Mouse (Mus musculus): ENCODE measurements around the gene Trim17. TPM values are rescaled to one million over a fixed set of nuclear protein-coding genes. Genes with fewer than 3 reads are reported as not detected.

Gene Trim17
- polyA plus RNA-seq, 1 experiment from 2014 or later = 0.38 TPM

DNA sequence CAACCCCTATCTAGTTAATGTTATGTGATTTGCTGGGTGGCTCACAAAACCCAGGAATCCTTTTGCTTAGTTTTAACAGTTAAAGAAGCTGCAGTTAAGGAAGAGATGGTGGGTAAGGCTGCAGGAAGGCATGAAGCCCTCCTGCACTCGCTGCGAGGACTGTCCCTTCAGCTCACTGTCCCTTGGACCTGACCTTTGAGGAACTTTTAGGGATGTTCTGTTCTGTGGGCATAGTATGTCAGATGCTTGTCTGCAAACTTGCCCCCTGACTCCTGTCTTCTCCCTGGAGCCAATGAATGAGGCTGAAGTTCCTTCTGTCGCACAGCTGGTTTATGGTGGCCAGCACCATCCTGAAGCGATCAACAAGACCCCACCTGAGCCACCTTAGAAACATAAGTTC lies 34.7 kb downstream of the Trim17 start:
- Histone ChIP-seq H3K4me3 (ENCODE audit: low read depth, low read length) (no peak overlapping the region), H3K36me3 (ENCODE audit: control insufficient read depth, insufficient read depth, low read length) (peaks cover 20% of the 10 kb centered on the region), H3K27me3 (replicated peaks; ENCODE audit: control insufficient read depth, insufficient read depth, low read length) (peaks cover under 1% of the 10 kb centered on the region; the same call in 1 of the 2 replicates), H3K9ac (ENCODE audit: low read depth, low read length) (no peak overlapping the region), H3K4me1 (replicated peaks; ENCODE audit: control insufficient read depth, insufficient read depth, low read length) (peaks cover 13% of the 10 kb centered on the region), H3K27ac (ENCODE audit: low read depth, low read length) (no peak overlapping the region), H3K4me2 (no peak overlapping the region), H3K9me3 (ENCODE audit: control insufficient read depth, low read length) (no peaks in the 10 kb centered on the region)
- no peak for DNase-seq (ENCODE audit: low spot score)
- 95% methylated on average over 4 of the region's 4 CpGs for WGBS
- ATAC-seq (replicated peaks; ENCODE audit: low FRiP score) = no peak

DNA sequence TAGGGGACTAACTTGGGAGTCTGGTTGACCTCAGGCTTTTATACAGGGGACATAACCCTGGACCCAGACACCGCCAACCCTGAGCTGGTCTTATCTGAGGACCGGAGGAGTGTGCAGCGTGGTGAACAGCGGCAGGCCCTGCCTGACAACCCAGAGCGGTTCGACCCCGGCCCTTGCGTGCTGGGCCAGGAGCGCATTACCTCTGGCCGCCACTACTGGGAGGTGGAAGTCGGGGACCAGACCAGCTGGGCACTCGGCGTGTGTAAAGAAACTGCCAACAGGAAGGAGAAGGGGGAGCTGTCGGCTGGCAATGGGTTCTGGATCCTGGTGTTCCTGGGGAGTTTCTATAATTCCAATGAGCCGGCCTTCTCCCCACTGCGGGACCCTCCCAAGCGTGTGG lies 35.7 kb downstream of the Trim17 start:
- H3K27me3 ChIP-seq (replicated peaks; ENCODE audit: control insufficient read depth, insufficient read depth, low read length) = peaks cover 8% of the 10 kb centered on the region; the same call in 1 of the 2 replicates
- no peak overlapping the region for H3K4me2 ChIP-seq
- no peak overlapping the region for H3K9ac ChIP-seq (ENCODE audit: low read depth, low read length)
- H3K4me3 ChIP-seq (ENCODE audit: low read depth, low read length) = no peak overlapping the region
- H3K36me3 ChIP-seq (ENCODE audit: control insufficient read depth, insufficient read depth, low read length) = peaks cover 20% of the 10 kb centered on the region
- H3K9me3 ChIP-seq (ENCODE audit: control insufficient read depth, low read length) = no peaks in the 10 kb centered on the region
- no peak for DNase-seq (ENCODE audit: low spot score)
- 89% methylated on average over 17 of the region's 17 CpGs for WGBS
- ATAC-seq (replicated peaks; ENCODE audit: low FRiP score) = no peak
- peaks cover 19% of the 10 kb centered on the region for H3K4me1 ChIP-seq (replicated peaks; ENCODE audit: control insufficient read depth, insufficient read depth, low read length)
- no peak overlapping the region for H3K27ac ChIP-seq (ENCODE audit: low read depth, low read length)

DNA sequence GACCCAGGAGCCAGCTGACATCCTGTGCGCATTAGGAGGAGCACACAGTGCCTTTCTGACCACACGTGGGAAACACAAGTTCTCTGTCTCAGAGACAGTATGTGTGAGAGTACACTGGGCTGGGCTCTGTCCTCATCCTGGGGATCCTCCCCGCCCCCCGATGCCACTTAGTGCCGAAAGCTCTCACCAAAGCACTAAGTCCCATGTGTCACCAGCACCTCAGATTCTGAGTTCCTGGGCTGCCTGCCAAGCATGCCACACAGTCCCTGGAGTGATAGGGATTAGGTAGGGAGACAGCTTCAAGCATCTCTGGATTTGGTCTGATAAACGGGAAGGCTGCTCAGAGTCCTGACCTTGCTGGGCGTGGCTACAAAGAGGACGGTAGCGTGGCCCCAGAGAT lies 36.3 kb downstream of the Trim17 start:
- Histone ChIP-seq H3K36me3 (ENCODE audit: control insufficient read depth, insufficient read depth, low read length) (peaks cover 18% of the 10 kb centered on the region), H3K27me3 (replicated peaks; ENCODE audit: control insufficient read depth, insufficient read depth, low read length) (peaks cover 13% of the 10 kb centered on the region), H3K27ac (ENCODE audit: low read depth, low read length) (no peak overlapping the region), H3K9ac (ENCODE audit: low read depth, low read length) (no peak overlapping the region), H3K4me1 (replicated peaks; ENCODE audit: control insufficient read depth, insufficient read depth, low read length) (peaks cover 21% of the 10 kb centered on the region), H3K9me3 (ENCODE audit: control insufficient read depth, low read length) (no peaks in the 10 kb centered on the region), H3K4me2 (no peak overlapping the region), H3K4me3 (ENCODE audit: low read depth, low read length) (no peak overlapping the region)
- no peak for DNase-seq (ENCODE audit: low spot score)
- no peak for ATAC-seq (replicated peaks; ENCODE audit: low FRiP score)
- 74% methylated on average over 9 of the region's 9 CpGs for WGBS

DNA sequence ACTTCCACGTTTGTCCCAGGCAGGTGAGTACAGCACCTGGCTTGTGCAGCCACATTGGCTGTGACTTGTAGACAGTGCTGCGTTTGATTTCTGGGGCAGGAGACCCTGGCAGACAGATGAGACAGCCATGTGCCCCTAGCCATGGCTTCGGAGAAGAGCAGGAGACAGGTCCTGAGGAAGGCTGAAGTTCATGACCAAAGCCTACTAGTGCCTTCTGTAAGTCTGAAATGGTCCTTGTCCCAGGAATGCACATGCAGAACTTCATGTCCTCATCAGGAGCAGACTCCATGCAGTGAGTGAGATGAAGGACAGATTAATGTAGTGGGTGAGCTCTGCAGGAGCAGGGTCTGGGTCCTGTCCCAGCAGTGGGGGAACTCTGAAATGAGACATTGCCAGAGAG lies 37.4 kb downstream of the Trim17 start:
- ATAC-seq (replicated peaks; ENCODE audit: low FRiP score) (no peak), DNase-seq (ENCODE audit: low spot score) (no peak)
- Histone ChIP-seq H3K4me1 (replicated peaks; ENCODE audit: control insufficient read depth, insufficient read depth, low read length) (peaks cover 25% of the 10 kb centered on the region), H3K9ac (ENCODE audit: low read depth, low read length) (no peak overlapping the region), H3K27ac (ENCODE audit: low read depth, low read length) (no peak overlapping the region), H3K27me3 (replicated peaks; ENCODE audit: control insufficient read depth, insufficient read depth, low read length) (peaks cover 13% of the 10 kb centered on the region), H3K4me2 (no peak overlapping the region), H3K36me3 (ENCODE audit: control insufficient read depth, insufficient read depth, low read length) (peaks cover 14% of the 10 kb centered on the region), H3K4me3 (ENCODE audit: low read depth, low read length) (no peak overlapping the region), H3K9me3 (ENCODE audit: control insufficient read depth, low read length) (no peaks in the 10 kb centered on the region)
- WGBS = 68% methylated on average over 3 of the region's 3 CpGs

DNA sequence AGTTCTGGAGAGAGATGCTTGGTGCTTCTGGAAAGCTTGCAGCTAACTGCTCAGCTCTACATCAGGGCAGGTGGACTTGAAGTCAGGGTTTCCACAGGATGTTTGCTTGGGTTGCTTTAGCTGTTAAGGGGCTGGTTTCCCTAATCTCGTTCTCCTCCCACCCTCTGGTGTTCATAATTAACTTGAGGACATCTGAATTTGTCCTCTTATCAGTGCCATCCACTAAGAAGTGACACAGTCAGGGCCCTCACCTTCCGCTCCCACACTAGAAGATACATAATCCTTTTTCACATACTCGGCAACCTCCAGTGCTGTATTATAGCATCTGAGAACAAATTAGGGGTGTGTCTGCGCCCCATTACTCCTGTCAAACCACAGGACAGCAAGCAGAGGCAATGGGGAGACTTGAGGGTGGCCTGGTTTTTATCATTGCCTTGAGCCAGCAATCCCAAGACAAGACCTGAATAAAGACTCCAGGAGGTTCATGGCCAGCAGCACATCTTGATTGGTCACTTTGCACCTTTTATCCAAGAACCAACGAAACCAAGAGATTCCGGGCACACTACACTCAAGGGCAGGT lies 38.7 kb downstream of the Trim17 start:
- Histone ChIP-seq H3K4me1 (replicated peaks; ENCODE audit: control insufficient read depth, insufficient read depth, low read length) (peaks cover 25% of the 10 kb centered on the region), H3K36me3 (ENCODE audit: control insufficient read depth, insufficient read depth, low read length) (peaks cover 7% of the 10 kb centered on the region), H3K4me2 (no peak overlapping the region), H3K27ac (ENCODE audit: low read depth, low read length) (no peak overlapping the region), H3K9ac (ENCODE audit: low read depth, low read length) (no peak overlapping the region), H3K4me3 (ENCODE audit: low read depth, low read length) (no peak overlapping the region), H3K9me3 (ENCODE audit: control insufficient read depth, low read length) (no peaks in the 10 kb centered on the region), H3K27me3 (replicated peaks; ENCODE audit: control insufficient read depth, insufficient read depth, low read length) (peaks cover 13% of the 10 kb centered on the region)
- 57% methylated on average over 6 of the region's 6 CpGs for WGBS
- no peak for ATAC-seq (replicated peaks; ENCODE audit: low FRiP score)
- DNase-seq (ENCODE audit: low spot score) = no peak

DNA sequence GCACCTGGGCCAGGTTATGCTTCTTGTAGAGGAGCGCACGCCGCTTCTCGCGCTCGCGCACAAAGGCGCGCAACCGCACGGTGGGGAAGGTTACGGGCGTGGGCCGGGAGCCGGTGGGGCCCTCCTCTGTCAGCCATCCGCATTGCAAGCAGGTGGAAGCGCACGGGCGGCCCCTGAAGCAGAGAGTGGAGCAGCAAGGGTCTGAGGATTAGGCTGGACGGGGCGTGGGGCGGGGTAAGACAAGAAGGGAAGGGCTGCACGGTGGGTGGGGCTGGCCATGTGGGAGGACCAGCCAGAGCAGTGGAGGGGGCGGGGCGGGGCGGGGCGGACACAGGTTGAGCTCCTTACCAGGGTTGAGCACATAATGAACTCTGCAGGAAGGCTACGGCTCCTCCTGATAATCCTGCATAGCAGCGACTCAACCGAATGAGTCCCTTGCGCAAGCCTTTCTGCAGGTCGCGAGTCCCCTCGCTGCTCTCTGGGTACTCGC lies 39.9 kb downstream of the Trim17 start:
- no peak overlapping the region for H3K9ac ChIP-seq (ENCODE audit: low read depth, low read length)
- H3K36me3 ChIP-seq (ENCODE audit: control insufficient read depth, insufficient read depth, low read length) = peaks cover 2% of the 10 kb centered on the region
- no peak overlapping the region for H3K27ac ChIP-seq (ENCODE audit: low read depth, low read length)
- peak overlapping the region; percentile 47 for H3K4me3 ChIP-seq (ENCODE audit: low read depth, low read length)
- peaks cover 25% of the 10 kb centered on the region for H3K4me1 ChIP-seq (replicated peaks; ENCODE audit: control insufficient read depth, insufficient read depth, low read length)
- DNase-seq (ENCODE audit: low spot score) = peak; percentile 68
- no peaks in the 10 kb centered on the region for H3K9me3 ChIP-seq (ENCODE audit: control insufficient read depth, low read length)
- peak; percentile 84 for ATAC-seq (replicated peaks; ENCODE audit: low FRiP score)
- peaks cover 13% of the 10 kb centered on the region for H3K27me3 ChIP-seq (replicated peaks; ENCODE audit: control insufficient read depth, insufficient read depth, low read length)
- 2% methylated on average over 35 of the region's 35 CpGs for WGBS
- peak overlapping the region; percentile 82 for H3K4me2 ChIP-seq

DNA sequence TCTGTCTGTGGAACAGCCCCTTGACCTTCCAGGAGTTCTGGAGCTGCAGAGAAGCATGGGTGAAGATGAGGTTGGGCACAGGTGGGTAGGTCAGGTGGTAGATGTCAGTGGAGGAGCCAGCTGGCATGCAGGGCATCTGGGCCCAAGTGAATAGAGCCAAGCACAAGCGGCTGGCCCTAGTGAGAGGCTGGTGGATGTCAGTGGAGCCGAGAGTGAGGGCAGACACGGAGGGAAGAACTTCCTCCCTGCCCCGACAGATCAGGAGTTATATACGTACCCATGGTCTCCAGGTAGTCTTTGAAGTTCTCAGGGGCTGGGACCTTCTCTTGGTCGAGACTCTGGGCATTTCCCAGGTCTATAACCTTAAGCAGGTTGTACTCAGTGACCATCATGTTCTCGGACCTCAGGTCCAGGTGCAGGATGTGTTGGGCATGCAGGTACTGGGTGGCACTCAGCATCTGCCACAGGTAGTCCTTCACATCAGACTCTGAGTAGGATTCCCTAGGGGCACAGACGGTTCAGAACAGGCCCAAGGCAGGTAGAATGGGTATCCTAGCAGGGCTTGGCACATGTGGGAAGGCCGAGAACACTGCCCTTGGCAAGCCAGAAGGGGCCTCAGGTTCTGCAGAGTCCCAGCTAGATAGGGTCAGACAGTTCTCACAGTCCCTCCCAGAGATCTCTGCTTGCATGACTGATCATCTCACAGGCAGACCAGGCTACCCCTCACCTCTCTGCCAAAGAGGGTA lies 40.7 kb downstream of the Trim17 start:
- ATAC-seq (replicated peaks; ENCODE audit: low FRiP score) (no peak), DNase-seq (ENCODE audit: low spot score) (no peak)
- Histone ChIP-seq H3K9me3 (ENCODE audit: control insufficient read depth, low read length) (no peaks in the 10 kb centered on the region), H3K4me2 (peak overlapping the region; percentile 82), H3K4me1 (replicated peaks; ENCODE audit: control insufficient read depth, insufficient read depth, low read length) (peaks cover 25% of the 10 kb centered on the region), H3K9ac (ENCODE audit: low read depth, low read length) (no peak overlapping the region), H3K27me3 (replicated peaks; ENCODE audit: control insufficient read depth, insufficient read depth, low read length) (peaks cover 13% of the 10 kb centered on the region), H3K36me3 (ENCODE audit: control insufficient read depth, insufficient read depth, low read length) (no peaks in the 10 kb centered on the region), H3K27ac (ENCODE audit: low read depth, low read length) (no peak overlapping the region), H3K4me3 (ENCODE audit: low read depth, low read length) (peak overlapping the region; percentile 47; the same call in 1 of the 2 replicates)
- WGBS = 69% methylated on average over 9 of the region's 9 CpGs

DNA sequence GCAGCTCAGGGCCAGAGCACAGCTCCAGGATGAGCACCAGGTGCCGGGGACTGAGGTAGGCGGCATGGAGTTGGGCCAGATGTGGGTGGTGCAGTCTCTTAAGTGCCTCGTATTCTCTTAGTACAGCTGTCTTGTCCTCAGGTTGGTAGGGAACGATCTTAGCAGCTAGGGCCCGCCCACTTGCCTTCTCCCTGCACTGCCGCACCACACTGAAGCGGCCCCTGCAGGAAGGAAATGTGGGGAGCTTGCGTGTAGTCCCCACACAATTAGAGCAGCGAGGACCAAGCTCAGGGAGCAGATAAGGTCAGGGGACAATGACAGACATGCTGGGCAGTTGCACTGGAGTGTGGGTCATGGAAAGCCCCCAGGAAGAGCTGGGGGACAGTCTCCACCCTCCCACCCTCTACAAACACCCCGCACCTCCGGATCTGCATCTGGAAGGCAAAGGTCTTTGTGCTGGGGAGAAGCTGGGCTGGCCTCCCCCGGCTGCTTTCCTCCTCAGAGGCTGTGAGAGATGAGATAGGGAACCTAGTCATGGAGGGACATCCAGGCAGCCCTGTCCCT lies 41.4 kb downstream of the Trim17 start:
- Histone ChIP-seq H3K4me2 (peak overlapping the region; percentile 28), H3K9me3 (ENCODE audit: control insufficient read depth, low read length) (no peaks in the 10 kb centered on the region), H3K27ac (ENCODE audit: low read depth, low read length) (no peak overlapping the region), H3K4me3 (ENCODE audit: low read depth, low read length) (no peak overlapping the region), H3K27me3 (replicated peaks; ENCODE audit: control insufficient read depth, insufficient read depth, low read length) (peaks cover 13% of the 10 kb centered on the region), H3K4me1 (replicated peaks; ENCODE audit: control insufficient read depth, insufficient read depth, low read length) (peaks cover 22% of the 10 kb centered on the region), H3K36me3 (ENCODE audit: control insufficient read depth, insufficient read depth, low read length) (no peaks in the 10 kb centered on the region), H3K9ac (ENCODE audit: low read depth, low read length) (no peak overlapping the region)
- ATAC-seq (replicated peaks; ENCODE audit: low FRiP score) = no peak
- DNase-seq (ENCODE audit: low spot score) = no peak
- 24% methylated on average over 12 of the region's 12 CpGs for WGBS
